Mouse (Mus musculus) thymus, adult 2 months (tissue): ENCODE results near the gene Gen1.

Source experiments
- CTCF ChIP-seq: fragments of 200-500 bp; IDR thresholded peaks from 2 replicates; pipeline ENCODE4 v1.5.1; 2012; ENCODE audit warnings: mild to moderate bottlenecking, control low read depth, low read length, moderate library complexity, borderline replicate concordance; ENCODE audit not compliant: control insufficient read depth, poor library complexity, insufficient read depth; ENCODE audit errors: extremely low read depth
- POLR2A ChIP-seq: fragments of 200-500 bp; IDR thresholded peaks from 2 replicates; pipeline ENCODE4 v1.6.1; 2012; ENCODE audit warnings: mild to moderate bottlenecking, low read length, control low read depth, moderate library complexity; ENCODE audit not compliant: control insufficient read depth, poor library complexity, insufficient read depth; ENCODE audit errors: extremely low read depth

- TF ChIP-seq POLR2A (no peak), CTCF (no peak)
Observed at GRCm38 (mm10) chr12:11212881-11213280, 52.7 kb downstream of the Gen1 start.
